Mouse (Mus musculus) spleen, adult 2 months (tissue): ENCODE results near the gene Kcnq5.

ENCODE experiments used
- CTCF ChIP-seq: fragments of 200-500 bp; IDR thresholded peaks from 2 replicates; pipeline ENCODE4 v1.5.1; 2011; ENCODE audit warnings: mild to moderate bottlenecking, inconsistent platforms; ENCODE audit not compliant: insufficient read depth, insufficient read length, insufficient replicate concordance; ENCODE audit errors: extremely low read depth
- POLR2A ChIP-seq: fragments of 200-500 bp; IDR thresholded peaks from 2 replicates; pipeline ENCODE4 v1.6.1; 2011; ENCODE audit warnings: low read depth, low read length, inconsistent platforms

DNA sequence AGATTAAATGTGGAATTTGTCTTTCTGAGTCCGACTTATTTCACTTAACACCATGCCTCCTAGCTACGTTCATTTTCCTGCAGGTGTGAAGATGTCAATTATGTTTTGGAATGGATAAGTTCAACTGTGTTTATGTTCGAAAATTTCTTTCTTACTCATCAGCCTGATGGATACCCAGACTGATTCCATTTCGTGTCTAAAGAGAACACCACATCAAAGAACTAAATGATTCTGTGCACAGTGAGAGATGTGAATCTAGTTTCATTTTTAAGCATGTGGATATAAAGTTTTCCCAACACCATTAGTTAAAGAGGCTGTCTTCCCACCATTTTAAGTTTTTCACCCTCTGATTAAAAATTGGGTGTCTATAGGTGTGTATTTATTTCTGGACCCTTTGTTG is 357.7 kb downstream of the Kcnq5 start:
- TF ChIP-seq CTCF (no peak), POLR2A (no peak)
